Mouse (Mus musculus) left cerebral cortex, adult 9 months (tissue): Measurements from ENCODE around the gene Prkag1.

Experiments used
- DNase-seq, 2 experiments: peaks; one replicate each; pipeline ENCODE4 v3.0.0; 2022; ENCODE audit warnings: low spot score in 2 of 2

Prkag1 gene

DNA sequence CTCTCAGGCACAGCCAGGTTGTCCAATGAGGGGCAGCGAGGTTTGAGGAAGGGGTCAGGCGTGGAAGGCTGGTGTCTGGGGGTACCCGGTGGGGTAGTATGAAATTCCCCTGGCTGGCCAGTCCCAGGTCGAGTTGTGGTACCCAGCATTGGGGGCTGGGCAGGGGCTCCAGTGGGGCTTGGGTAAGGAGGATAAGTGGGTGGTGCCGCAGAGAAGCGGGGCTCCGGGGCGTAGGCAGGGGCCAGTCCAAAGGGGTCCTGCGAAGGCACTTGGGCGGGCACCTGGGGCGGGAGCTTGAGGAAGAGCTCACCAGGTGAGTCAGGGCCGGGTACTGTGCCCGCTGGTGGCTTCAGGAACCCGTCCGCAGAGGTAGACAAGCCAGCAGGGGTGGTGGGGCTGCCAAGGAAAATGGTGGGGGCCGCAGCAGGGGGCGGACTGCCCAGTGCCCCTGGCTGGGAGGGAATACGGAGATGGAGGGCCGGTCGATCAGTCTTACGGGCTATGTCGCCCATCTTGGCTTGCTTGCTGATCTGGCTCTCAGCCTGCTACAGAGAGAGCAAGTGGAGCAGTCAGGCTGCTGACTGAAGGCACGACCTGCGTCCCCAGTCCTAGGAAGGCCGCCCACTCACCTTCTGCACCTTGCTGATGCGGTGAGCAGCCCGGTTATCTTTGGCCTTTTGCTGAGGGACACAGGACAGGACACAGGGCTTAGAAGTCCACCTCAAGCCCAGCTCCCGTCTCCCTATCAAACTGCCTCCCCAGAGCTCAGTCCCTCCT, 22.0 kb upstream of the Prkag1 start:
- DNase-seq, result no peak

DNA sequence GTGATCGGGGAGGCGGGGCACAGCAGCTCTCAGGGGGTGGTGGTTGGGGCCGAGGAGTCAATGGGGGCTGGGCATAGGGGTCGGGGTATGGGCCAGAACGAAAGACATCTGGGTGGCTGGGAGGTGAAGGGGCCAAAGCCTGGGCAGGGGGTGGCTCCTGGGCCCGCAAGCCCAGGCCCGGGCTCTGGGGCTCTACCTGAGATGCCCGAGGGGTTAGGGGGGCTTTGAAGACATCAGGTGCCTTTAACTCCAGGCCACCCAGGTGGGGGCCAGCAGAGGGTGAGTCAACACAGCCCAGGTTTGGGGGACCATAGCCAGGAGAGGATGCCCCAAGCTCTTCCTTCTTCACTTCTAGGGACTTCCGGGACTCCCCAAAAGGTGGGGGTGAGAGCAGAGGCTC, 21.4 kb upstream of the Prkag1 start:
- DNase-seq, result no peak

DNA sequence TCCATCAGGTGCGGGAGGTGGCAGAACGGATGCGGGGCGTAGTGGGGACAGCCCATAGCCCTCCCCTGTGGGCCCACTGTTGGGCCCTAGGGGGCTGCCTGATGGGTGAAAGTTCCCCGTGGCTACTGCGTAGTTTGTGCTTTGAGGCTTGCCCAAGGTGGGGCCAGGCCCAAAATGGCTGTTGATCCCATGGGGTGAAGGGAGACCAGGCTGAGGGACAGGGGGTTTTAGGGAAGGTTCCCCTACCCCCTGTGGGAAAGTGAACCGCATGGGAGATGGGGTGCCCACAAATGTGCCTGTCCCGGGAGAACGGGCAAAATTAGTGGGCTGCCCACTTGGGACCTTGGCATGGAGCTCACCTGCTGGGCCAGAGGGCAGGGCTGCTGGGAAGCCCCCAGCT, 20.8 kb upstream of the Prkag1 start:
- no peak for DNase-seq

GRCm38 (mm10) chr15:98851229-98851818, 20.0 kb upstream of the Prkag1 start:
- no peak for DNase-seq

DNA sequence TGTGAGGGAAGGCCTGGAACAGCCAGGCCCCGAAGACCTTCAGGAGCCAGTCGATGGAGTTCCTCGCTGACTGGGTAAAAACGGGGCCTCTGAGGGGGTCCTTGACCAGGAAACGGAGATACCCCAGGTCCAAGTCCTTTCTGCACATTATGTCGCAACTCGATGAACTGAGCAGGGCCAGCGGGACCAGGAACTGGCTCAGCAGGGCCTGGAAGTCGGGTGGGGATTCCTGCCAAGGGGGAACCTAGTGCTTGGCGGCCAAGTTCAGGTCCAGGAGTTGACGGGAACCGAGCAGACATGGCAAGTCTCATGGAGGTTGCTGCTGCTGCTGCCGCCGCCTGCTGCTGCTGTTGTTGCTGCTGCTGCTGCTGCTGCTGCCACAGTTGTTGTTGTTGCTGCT, 19.3 kb upstream of the Prkag1 start:
- DNase-seq, result no peak

GRCm38 (mm10) chr15:98849956-98850600, 18.8 kb upstream of the Prkag1 start:
- DNase-seq, result no peak

- no peak for DNase-seq
These were observed 17.8 kb upstream of the Prkag1 start for GRCm38 (mm10) chr15:98849165-98849564.

DNA sequence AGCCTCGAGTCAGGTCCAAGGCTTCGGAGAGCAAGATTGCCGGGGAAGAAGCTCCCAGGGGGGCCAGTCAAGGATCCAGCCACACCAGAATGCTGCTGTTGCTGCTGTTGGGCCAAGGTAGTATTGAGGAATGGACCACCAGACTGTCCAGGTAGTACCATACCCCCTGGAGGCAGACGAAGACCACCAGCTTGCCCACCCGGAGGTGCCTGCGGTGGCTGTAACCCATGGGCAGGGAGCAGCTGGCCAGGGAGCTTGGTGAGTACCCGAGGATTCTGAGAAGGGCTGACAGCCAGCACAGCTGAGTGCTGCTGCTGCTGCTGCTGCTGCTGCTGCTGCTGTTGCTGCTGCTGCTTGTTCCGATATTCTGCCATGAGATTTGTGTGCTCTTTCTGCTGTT, 14.8 kb upstream of the Prkag1 start:
- no peak for DNase-seq

- no peak for DNase-seq
These were observed 13.8 kb upstream of the Prkag1 start for GRCm38 (mm10) chr15:98845149-98845548.

DNA sequence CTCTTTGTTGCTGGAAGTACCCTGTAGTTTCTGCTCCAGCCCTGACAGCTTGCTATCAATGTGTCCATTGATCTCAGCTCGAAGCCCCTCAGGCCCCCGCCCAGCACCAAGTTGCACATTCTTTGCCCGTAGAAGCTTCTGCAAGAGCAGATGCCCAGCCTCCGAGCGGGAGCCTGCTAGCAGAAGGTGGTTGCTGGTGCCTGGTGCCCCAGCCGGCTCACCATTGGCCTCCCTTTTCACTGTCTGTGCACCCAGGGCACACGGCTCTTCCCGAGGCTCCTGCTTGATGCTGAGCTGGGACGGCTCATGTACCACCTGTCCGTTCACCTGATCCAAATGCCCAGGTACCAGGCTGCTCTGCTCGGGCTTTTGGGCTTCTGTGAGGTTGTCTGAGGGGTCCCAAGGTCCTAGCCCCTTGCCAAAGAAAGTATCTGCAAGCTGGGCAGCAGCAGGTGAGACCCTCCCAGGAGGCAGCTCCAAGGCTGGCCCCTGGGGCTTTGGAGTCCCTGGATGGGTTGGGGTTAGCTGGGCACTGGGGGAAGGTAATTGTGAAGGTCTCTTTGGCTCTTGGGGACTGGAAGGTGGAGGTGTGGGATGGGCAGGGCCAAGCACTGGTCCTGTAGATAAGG, 12.4 kb upstream of the Prkag1 start:
- DNase-seq, result no peak

DNA sequence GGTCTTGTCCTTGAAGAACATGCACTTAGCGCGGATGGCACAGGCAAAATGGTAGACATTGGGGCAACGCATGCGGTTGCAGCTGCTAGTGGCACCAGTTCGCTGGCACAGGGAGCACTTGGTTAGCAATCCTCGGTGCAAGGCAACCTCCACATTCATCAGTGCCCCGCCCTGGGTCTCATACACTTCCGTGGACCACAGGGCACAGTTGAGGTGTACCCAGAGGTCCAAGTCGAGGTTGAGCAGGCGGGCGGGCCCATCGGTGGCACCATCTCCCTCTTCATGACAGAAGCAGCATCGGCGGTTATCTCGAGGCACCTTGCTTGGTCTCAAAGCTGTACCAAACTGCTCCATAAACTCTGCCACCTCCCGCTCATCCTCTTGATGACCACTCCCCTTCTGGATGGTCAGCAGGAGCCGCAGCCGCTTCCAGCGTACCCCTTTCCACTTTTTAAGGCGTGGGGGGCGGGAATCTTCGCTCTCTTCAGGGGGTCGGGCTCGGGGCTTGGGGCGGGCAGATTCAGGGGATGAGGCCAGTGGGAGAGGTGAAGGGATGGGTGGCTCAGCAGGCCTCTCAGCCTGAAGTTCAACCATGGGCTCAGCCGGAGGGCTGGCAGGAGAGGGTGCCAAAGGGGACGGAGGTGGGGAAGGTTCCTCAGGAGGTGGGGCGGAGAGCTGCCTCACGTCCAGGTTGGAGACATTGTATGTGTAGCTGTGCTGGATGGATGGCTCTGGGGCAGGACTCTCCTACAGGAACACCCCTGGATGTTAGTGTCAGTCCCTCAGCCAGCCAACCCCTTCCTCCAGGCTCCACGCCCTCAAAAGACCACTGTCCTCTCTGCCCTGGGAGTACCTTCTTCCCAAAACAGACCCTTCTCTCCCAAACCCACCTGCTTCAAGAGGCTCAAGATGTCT, 8.6 kb upstream of the Prkag1 start:
- DNase-seq, result no peak

- no peak for DNase-seq
These were observed 7.8 kb upstream of the Prkag1 start for GRCm38 (mm10) chr15:98839161-98839560.

DNA sequence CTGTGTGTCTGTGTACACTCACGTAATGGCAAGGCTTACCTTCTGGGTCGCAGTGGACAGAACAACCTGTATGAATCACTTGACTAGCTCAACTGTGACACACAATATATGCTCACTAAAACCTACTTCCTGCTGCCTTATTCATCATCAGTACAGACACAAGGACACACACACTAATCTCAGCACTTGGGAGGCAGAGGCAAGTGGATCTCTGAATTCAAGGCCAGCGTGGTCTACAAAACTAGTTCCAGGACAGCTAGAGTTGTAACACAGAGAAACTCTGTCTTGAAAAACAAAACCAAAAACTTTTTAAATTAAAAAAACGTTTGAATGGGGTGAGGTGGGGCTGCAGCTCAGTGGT, 6.4 kb upstream of the Prkag1 start:
- DNase-seq, result no peak

DNA sequence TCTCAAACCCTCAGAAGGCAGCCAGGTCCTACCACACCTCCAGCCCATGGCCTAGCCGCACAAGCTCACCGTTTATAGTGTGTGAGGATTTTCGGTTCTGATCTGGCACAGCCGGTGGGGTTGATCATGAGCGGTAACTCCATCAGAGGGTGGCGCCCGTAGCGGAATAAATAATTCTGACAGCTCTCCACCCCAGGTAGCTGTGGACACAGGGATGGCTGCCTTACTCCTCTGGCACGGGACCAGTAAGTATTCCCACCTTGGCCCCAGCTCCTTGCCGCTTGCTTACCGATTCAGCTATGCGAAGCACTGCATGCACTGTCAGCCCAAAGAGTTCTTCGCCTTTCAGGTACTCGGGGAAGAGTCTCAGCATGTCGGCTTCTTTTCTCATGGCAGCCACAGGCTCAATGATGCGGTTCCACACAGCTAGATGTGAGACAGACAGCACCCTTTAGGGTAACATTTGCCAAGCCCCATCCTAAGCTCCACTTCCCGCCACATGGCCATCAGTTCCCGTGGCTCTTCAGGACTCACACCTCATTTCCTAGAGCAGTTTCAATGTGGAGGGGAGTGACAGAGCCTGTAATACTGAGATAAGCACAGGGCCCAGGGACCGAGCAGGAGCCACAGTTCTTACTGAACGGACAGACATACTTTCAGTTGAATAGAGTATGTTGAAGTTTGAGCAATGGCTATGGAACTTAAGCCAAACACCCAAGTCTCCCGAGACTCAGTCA, 5.9 kb upstream of the Prkag1 start:
- DNase-seq, result no peak

DNA sequence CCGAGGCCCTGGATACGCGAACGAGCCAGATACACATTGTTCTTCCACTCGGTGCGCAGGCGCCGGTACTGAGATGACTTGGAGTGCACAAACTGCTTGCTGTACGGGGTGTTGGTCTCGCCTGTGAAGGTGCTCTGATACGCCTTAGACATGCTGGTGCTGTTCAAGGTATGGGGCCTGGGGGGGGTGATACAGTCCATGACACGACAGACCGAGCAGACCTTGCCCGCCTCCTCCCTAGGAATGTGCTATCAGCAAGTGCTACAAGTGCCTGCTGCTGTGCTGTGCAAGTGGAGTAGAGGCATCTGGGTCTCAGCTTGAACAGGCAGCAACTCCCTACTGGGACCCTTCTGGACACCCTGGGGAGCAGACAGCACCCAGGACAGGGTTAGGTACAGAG, 4.0 kb upstream of the Prkag1 start:
- DNase-seq, result no peak

- DNase-seq, result no peak
These were observed 2.7 kb upstream of the Prkag1 start for GRCm38 (mm10) chr15:98834059-98834458.

DNA sequence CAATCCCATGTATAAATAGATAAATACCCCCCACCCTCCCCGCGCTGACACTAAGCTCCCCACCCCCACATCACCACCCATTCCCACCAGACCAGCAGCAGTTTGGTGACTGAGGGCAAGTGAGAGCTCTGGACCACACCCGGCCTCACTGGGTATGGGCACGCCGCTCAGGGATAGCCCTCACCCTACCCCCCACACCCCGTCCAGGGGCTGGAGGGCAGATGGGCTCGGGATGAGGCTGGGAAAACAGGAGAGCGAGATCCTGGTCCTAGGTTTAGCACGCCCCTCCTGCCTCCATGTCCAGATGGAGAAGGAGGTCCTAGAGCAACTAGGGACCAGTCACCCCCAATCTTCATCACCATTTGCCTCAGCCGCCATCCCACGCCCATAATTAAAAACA, 2.0 kb upstream of the Prkag1 start:
- no peak for DNase-seq

DNA sequence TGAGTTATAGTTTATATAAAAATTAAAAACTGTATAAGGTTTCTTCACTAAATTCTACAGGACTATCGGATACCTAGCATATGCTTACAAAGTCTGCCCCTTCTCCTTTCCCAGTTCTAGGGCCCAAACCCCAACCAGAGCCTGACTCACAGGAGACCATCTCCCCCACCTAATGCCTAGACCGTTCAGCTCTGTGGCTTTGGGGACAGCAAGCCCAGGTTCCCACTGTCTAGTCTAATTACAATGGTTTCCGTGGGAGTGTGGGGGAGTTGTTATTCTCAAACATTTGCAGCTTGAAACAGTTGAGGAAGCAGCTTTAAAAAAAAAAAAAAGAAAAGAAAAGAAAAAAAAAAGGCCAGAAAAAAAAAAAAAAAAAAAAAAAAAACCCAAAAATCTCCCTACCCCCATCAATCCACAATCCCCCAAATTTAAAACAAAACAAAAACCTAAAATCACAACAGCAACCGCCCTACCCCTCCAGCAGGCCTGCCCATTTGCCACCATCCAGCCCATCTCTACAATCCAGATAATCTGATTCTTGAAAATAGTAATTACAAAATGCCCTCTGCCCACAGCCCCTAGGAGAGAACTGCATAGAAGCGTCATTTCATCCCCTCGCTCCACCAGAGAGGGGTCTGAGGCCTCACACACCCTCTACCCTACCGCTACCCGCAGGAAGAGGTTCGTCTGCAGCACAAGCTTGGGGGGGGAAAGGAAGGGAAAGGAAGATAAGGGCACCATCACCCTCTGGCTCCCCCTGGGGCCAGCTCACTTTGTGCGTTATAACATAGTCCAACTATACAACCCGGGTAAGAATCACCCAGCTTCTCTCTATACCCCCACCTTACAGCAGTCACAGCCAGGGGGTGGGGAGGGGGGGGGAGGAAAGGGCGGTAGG, 1.1 kb upstream of the Prkag1 start:
- DNase-seq, result no peak

GRCm38 (mm10) chr15:98831684-98832035, 339 bp upstream of the Prkag1 start:
- DNase-seq, result no peak

DNA sequence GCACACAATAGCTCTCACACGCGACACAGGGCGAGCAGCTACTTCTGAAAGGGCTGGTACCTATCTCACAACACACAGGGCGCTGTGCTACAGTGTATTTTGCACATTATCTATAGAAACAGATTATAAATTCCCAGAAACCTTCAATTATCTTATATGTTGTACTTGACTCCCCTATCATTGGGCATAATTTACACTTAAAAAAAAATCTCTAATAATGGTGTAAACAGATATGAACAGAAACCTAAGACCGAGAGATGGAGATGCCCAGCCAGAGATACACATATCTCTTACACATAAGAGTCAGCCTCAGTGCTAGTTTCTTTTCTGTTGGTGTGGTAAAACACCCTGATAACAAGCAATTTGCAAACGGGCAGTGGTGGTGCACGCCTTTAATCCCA, 3.7 kb downstream of the Prkag1 start:
- DNase-seq, result no peak
